Mouse (Mus musculus) MEL (cell line): ENCODE data around the gene Cabcoco1.

Source experiments
- MEF2A ChIP-seq: IDR thresholded peaks from 2 replicates; pipeline ENCODE4 v1.6.1; 2014; ENCODE audit warnings: low read depth, mild to moderate bottlenecking, inconsistent platforms, low read length, improper control_type of control experiment; ENCODE audit not compliant: poor library complexity, insufficient replicate concordance, severe bottlenecking; ENCODE audit errors: extremely low read depth
- MYC ChIP-seq: IDR thresholded peaks from 2 replicates; pipeline ENCODE4 v1.6.1; 2011; ENCODE audit warnings: low read depth, mild to moderate bottlenecking, low read length, improper control_type of control experiment, moderate library complexity

- TF ChIP-seq MYC = no peak
- TF ChIP-seq MEF2A = no peak
Measured at GRCm38 (mm10) chr10:68577321-68577720, 35.6 kb upstream of the Cabcoco1 start.
